Mouse (Mus musculus): Measurements from ENCODE around the gene Cxcr1.
A peak's percentile ranks its signal among the peaks of the same experiment; 100 is the strongest.

Cxcr1 gene

DNA sequence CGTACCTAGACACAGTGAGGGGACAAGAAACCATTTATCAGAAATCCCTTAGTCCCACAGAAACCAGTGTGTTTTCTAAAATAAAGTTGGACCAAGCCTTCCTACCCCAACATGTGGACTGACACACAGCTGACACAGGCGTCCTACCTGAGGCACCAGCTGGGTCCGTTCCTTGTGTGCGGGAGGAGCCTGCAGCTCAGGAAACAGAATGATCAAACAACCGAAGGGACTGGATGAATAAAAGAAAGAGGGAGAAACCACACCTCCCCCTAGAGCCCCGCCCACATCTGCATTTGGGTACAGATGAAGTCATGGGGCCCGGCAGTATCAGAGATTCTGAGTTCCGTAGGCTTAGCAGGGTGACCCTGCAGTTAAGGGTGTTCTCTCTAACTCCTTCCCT is at the start of gene Cxcr1:
Gene Cxcr1 (minus strand): TSS at position 187 of the 400 bp plus-strand sequence.
- peak; percentile 29 for DNase-seq

DNA sequence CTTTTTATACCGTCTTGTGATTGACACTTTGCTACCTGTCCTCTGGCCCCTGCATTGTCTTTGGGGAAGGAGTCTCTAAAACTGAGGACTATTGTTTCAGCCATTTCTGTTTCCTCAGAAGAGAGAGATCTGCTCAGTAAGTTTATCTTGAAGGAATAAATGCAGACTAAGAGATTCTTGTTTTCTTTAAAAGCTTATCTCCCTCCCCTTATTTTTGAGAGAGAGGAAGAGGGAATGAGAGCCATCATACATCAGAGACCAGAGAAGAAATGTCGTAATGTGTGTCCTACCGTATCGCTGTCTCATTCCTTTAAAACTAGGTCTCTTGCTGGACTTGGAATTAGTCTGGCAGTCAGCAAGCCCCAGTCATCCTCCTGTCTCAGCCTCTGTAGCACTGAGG is 46.4 kb upstream of the Cxcr1 start:
- DNase-seq, result no peak

DNA sequence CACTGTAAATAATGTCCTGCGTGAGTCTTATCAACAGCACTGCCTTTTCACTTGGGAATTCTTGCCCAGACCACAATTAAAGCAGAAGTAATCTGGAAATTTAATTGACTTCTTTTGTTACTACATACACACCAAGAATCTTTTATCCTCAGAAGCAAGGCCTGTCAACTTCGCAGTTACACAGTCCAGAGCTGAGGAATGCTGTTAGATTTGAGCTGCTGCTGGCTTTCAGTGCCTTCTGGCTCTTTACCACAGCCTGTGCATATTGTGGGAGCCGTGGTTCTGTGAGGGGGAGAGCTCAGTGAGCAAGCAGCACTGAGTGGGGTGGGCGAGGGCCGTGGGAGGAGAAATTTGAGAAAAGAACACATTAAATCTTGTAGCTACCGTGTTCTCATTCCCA is 45.9 kb upstream of the Cxcr1 start:
- peak; percentile 91 for DNase-seq

DNA sequence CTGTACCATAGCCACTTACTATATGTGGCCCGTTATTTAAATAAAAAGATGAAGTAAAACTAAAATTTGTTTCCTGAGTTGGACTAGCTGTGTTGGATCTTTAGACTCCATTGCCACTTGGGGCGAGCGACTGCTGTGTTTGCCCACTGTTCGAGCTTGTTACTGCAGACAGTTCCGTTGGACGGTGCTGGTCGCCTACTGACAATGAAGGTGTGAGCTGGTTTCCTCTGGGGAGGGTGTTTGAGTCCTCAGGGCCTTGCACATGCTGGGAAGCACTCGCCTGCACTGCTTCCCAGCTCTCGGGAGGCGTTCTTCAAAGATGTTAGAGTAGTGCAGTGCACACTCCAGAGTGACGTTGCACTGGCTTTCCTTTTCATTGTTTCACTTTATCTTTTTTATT is 45.2 kb upstream of the Cxcr1 start:
- peak; percentile 92 for DNase-seq

DNA sequence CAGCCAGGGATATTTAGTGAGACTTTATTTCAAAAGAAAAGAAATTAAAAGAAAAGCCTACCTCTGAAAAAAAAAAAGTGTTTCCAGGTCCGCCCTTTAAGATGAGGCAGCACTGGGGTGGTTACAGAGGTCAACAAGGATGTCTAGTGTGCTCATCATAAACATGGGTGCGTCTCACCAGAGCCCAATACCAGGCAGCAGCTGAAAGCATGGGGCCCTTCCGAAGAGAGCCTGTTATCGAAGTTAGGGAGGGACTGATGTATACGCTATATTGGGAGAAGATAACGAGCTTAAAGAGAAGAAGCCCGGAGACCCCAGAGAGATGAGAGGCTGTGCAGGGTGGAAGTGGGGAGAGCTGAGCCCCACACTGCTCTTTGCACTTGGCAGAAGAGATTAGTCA is 44.7 kb upstream of the Cxcr1 start:
- no peak for DNase-seq

DNA sequence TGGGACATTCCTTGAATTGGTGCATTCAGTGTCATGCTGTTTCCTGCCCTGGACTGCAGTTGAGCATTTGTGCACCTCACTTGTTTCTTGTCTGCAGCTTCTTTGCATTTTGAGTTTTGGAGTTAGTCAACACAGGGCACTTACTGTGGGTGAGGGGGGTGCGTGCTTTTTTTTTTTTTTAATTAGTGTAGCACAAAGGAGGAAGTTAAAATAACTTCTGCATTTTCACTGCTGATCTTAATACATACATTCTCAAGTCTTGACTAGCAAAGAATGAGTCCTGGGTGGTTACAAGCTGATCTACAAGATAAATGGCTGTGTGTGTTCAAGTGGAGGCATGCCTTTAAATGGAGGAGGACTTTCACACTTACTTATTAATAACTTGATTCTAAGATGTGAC is 43.7 kb upstream of the Cxcr1 start:
- no peak for DNase-seq

DNA sequence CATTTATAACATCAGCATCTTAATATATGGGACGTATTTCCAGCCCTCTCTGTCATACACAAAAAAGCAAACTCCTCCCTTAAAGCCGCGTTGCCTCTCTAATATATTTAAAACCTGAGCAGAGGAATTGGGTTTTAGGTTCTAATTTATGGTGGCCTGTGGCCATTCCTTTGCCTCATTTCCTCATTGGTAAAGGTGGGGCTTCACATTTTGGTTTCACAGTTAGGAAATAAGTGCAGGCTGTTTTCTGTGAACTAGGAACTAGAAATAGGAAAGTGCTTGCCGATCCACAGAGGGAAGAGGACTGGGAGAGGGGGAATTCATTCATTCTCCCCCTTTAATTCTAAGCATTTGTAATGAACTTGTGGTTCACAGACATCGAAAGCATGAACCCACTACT is 43.2 kb upstream of the Cxcr1 start:
- no peak for DNase-seq

DNA sequence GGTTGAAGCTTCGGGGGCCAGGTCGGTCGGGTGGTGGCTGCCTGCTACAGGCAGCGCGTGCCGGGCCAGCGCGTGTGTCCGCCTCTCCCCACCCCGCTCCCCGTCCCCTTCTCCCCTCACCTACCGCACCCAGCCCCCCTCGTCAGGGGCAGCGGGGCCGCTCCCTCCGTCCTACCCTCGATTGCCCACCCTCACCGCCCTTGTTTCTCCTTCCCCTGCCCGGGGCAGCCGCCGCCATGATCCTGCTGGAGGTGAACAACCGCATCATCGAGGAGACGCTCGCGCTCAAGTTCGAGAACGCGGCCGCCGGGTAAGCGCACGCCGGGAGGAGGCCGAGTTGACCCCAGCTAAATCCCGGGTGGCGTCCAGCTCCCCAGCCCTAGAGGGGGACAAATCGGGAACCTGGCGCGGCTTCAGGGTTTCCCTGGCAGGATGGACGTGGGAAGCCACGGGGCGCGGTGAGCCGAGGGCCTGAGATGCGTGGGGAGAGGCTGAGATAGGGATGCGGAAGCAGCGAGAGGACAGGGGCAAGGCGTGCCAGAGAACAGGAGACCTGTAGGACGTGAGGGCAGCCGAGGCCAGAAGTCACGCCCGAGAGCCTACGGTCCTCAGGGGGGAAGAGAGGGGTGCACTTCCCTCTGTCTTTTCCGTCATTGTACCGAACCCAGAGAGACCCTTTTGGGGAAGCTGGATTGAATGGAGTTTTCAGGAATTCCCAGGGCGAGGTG is 42.3 kb upstream of the Cxcr1 start:
- DNase-seq, result peak; percentile 97

DNA sequence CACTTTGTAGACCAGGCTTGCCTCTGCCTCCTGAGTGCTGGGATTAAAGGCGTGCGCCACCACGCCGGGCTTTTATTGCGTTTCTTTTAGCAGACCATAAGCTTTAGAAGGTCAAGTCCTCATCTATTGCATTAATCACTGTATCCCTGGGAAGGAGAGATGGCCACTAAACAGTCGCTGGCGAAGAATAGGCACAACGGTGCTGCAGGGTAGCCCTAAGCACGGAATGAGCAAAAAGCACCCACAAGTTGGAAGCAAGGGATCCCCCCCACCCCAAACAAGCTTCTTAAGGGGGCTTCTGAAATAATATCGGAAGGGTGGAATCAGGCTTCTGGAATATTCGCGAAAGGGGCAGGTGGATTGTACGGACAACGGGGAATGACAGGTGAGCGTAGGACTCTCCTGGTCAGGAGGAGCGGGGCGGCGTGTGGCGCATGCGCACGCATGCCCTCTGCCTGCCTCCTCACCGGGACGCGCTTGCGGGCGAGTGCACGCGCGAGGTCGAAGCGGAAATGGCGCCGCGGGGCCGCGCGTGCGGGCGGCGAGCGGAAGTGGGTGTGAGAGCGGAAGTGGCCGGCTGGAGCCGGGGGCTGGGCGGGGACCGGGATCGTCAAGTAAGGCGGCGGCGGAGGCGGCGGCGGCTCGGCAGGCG is 41.6 kb upstream of the Cxcr1 start, which contains the start of gene Arpc2:
Gene Arpc2 (plus strand): TSS at position 147 of the 652 bp plus-strand sequence.
- peak; percentile 100 for DNase-seq

DNA sequence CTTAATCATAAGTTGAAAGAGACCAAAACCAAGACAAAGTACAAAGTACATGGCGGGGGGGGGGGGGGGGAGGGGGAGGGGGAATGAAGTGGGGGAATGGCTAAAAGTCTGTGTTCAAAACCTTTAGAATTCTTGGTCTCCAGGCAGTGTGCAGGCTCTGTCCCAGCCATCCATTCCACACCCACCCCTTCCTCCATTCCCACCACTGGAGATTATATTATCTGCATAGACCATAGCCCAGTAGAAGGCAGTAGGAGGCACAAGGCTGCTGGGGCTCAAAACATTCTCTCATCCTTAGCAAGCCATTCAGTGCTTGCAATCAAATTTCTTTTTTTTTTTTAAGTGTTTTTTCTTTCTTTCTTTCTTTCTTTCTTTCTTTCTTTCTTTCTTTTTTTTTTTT is 36.6 kb upstream of the Cxcr1 start:
- DNase-seq, result no peak

DNA sequence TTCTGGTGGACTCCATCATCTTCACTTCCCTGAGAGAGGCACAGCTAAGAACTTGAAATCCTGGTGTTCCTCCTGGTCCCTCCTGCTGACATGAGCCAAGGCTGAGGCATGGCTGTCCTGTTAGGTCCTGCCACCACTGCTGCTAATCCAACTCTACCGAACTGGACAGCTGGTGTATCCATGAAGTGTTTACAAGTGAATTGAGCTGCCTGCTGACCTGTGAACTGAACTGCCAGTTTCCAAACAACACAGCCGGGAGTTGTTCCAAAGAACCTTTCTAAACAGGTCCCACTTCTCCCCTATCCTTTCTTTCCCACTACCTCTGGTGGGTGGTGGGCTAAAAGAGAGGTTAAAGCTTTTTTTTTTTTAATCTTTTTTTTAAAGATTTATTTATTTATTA is 35.5 kb upstream of the Cxcr1 start:
- no peak for DNase-seq

DNA sequence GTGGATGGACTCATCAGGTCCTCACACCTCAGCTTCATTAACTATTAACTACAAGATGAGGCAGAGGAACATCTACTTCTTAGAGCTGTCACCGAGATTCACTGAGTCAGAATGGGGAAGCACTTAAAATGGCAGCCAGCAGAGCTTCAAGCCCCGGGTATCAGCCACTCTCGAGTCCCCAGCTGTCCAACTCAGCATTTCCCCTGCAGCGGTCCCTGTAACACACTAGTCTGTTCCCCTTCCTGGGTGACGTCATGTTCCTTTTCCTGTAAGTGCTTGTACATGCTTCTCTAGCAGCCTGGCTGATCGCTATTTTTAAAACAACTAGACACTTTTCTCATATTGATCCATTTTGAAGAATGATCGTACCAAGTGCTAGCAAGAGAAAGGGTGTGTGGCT is 32.9 kb upstream of the Cxcr1 start:
- peak; percentile 98 for DNase-seq

DNA sequence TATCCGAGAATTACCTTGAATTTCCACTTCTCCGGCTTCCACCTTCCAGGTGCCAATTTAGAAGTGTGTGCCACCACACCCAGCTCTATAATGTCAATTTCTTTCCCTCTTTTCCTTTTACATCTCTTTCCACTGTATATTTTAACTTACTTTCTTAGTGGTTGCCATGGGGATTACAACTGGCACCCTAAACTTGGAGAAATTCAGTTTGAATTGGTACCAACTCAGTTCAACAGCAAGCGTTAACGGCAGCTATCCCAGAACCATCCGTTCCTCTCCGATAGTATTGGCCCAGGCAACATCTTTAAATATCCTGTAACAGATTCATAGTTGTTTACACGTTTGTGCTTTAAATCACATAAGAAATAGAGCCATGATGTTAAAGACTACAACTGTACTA is 25.5 kb upstream of the Cxcr1 start:
- DNase-seq, result no peak

DNA sequence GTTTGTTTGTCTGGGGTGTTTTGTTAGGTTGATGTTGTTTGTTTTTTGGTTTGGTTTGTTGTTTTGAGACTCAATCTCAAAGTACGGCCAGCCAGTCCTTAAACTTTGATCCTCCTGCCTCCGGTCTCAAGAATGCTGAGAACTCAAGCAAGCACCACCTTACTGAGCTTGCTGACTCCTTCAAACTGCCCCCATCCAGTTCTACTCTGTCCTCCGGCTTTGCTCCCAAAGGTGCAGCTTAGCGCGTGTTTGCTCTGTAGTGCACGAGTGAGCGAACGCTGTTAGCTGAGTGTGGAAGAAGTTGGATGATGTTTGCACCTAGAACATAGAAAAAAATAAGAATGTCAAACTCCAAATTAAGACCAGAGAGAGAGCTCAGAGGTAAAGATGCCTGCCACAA is 14.5 kb upstream of the Cxcr1 start:
- DNase-seq, result no peak

DNA sequence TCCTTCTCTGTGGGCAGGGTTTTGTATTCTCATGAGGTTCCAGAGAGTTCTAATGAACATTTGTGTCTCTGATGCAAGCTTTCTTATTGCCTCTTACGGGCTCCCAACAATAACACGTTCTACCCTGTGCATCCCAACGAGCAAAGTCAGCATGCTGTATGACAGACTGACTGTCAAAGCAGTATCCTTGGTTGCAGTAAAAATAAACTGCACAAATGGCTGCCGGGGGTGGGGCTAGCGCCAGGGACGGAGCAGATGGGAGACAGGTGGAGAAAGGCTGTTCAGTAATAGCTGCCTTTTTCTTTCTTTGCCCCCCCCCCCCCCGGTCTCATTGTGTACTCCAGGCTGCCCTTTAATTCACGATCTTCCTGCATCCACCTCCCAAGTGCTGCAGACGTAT is 13.5 kb upstream of the Cxcr1 start:
- DNase-seq, result no peak

DNA sequence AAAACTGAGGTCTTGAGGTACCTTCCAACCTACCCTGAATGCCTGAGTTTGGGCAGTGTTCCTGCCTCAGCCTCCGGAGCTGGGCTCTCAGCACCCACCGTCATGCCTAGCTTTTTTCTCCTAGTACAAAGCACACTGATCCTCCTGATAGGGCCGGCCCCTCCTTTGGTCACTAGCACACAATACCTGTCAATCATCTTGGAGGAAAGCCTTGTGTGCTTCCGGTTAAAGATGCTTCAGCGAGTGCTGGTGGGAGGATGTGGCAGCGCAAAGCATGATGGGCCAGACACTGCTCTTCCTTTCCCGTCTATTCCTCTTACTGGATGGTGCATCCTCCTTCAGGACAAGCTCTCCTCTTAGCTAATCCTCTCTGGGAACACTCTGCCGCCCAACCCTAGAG is 12.2 kb upstream of the Cxcr1 start:
- DNase-seq, result no peak

DNA sequence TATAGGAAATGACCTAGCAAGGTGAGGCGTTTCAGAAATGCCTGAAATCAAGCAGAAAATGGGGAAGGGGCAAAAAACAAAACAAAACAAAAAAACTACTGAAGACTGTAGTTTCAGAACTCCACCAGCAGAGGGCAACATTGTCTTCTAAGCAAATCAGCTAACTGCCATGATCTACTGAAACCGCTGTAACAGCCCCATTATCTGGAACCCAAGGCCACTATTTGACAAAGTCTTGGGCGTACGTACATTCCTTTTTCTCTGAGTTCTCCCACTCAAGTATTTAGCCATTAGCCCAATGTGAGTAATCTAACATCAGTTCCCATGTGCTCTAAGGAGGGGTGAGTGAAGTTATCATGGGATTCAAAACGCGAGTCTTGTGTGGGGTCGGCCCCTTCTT is 11.4 kb upstream of the Cxcr1 start:
- DNase-seq, result no peak

DNA sequence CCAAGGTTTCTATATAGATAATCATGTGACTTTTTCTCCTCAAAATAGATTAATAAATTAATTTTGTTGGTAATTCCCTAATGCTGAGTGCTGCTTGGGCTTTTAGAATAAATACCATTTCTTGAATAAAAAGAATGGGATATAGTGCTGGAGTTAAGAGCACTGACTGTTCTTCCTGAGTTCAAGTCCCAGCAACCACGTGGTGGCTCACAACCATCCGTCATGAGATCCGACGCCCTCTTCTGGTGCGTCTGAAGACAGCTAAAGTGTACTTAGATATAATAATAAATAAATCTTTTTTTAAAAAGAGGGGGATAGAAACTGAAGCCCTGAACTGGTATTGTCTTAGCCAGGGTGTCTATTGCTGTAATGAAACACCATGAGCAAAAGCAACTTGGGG is 9.0 kb upstream of the Cxcr1 start:
- DNase-seq, result no peak

DNA sequence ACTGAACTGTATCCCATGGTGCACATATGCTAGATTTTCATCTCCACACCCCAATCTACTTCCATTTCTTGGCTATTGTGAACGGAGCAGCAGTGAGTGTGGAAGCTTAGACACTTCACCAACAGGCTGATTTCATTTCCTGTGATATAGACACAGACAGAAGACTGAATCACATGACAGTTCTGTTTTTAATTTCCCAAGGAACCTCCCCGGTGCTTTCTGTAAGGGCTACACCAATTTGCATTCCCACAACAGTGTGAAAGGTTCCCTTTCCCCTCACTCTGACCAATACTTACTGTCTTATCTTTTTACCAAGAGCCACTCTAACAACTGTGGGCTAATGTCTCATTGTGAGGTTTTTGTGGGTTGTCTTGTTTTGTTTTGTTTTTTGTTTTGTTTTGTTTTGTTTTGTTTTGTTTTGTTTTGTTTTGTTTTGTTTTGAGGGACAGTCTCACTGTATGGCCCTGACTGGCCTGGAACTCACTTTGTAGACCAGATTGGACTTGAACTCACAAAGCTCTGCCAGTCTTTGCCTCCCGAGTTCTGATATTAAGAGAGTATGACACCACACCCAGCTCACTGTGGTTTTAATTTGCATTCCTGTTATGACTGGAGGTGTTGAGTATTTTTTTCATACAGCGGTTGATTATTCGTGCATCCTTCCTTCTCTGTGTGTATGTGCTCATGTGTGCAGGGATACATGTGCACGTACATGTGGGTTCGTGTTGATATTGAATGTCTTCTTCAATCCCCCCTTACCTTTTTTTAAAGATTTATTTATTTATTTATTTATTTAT is 6.8 kb upstream of the Cxcr1 start:
- DNase-seq, result no peak

DNA sequence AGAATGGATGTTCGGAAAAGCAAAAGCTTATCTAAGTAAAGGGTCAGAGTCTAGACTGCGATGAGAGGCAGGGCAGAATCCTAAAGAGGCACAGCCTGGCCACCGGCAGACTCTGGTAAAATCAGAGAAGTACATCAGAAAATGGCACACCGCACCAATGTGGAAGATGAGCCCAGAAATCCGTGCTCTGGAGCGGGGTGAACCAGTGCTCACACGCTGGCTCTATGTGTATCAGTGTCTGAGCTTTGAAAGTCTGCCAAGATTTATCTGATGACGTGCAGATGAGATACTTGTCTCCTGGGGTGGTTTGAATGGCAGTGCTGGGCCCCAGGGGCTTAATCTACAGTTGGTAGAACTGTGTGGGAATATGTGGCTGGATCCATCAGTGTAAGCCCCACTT is 4.6 kb upstream of the Cxcr1 start:
- no peak for DNase-seq

DNA sequence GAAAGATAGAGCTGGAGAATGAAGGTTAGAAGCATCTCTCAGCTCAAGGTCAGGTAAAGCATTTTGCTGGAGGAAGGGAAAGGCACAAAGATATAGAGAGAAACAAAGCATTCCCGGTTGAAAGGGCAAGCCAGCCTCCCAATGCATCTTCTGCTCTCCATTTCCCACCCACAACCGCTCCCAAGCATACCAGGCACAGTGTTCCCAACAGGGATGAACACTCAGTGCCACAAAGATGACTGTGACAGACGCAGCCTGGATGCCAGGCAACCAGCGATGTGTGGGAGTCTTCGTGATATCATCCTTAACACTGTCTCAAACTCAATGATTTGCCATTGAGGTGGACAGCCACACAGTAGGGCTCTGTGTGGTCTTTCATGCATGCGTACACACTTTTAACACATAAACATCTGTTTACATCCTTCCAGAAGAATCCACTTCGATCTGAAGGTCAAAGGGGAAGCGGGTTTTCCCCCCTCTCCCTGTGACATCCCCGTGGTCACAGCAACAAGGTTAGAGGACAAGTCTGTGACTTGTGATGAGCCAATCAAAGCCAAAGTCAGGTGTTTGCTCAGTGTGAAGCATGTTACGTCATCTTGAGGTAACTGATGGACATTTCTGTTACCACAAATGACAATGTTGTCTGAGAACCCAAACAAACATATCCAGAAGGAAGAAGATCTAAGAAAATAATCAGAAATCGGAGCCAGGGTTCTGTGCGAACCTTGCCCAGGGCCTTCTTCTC is 3.5 kb upstream of the Cxcr1 start:
- peak; percentile 27 for DNase-seq

DNA sequence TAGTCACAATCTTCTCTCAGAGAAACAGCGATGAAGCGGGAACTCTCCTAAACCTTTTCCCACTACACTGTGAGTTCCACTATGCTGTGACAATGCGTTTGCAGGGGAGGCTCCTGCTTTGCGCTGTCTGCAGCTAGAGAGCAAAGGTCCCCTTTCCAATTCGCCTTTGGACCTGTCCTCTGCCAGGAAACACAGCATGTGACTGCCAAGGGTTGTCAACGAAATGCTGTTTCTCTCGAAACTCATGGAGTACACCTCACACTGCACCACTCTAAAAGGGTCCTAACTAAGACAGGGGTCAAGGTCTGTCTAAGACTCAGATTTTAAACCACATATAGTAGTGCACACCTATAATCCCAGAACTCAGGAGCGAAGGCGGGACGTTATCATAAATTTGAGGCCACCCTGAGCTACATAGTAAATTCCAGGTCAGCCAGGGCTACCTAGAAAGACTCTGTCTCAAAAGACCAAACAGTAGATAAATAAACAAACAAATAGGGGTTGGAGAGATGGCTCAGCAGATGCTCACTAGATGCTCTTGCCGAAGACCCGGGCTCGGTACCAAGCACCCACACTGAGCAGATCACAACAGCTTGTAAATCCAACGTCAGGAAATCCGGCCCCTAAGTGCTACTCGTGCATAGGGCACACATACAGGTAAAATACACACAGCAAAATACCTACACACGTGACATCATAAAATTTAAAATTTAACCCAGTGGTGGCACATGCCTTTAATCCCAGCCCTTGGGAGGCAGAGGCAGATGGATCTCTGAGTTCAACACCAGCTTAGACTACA is 2.4 kb upstream of the Cxcr1 start:
- DNase-seq, result peak; percentile 27
